Mouse (Mus musculus) C2C12 (cell line): Measurements from ENCODE around the gene Lrba. TPM values are rescaled to one million over a fixed set of nuclear protein-coding genes. Genes with fewer than 3 reads are reported as not detected.

ENCODE experiments used
- H3K27me3 ChIP-seq: one replicate; pipeline ENCODE4 v1.6.1; 2011; ENCODE audit not compliant: control insufficient read depth, insufficient read depth, insufficient read length
- H3K36me3 ChIP-seq: one replicate; pipeline ENCODE4 v1.6.1; 2011; ENCODE audit not compliant: control insufficient read depth, insufficient read depth
- H3K4me3 ChIP-seq: one replicate; pipeline ENCODE4 v1.5.1; 2011; ENCODE audit warnings: mild to moderate bottlenecking, control low read depth; ENCODE audit not compliant: poor library complexity, insufficient read depth, severe bottlenecking
- H3K79me2 ChIP-seq: one replicate; pipeline ENCODE4 v1.6.1; 2011; ENCODE audit not compliant: control insufficient read depth, insufficient read depth
- H3K79me3 ChIP-seq: one replicate; pipeline ENCODE4 v1.6.1; 2011; ENCODE audit warnings: low read depth, control low read depth
- H3ac ChIP-seq: one replicate; pipeline ENCODE3; 2011; ENCODE audit warnings: low read depth; ENCODE audit not compliant: control insufficient read depth, insufficient read length
- CEBPB ChIP-seq: IDR thresholded peaks from one replicate; pipeline ENCODE4 v1.6.1; 2011; ENCODE audit warnings: low read depth, mild to moderate bottlenecking, control low read depth, moderate library complexity
- CTCF ChIP-seq: IDR thresholded peaks from one replicate; pipeline ENCODE4 v1.5.1; 2011; ENCODE audit not compliant: control insufficient read depth, insufficient read depth, insufficient read length
- FOSL1 ChIP-seq: IDR thresholded peaks from one replicate; pipeline ENCODE4 v1.8.0; 2011; ENCODE audit warnings: mild to moderate bottlenecking, low read length; ENCODE audit not compliant: poor library complexity, insufficient read depth, severe bottlenecking
- MAX ChIP-seq: IDR thresholded peaks from one replicate; pipeline ENCODE4 v1.6.1; 2011; ENCODE audit warnings: mild to moderate bottlenecking, control low read depth
- MYOD1 ChIP-seq: IDR thresholded peaks from one replicate; pipeline ENCODE4 v1.6.1; 2011; ENCODE audit warnings: low read depth; ENCODE audit not compliant: control insufficient read depth, insufficient read length
- MYOG ChIP-seq: IDR thresholded peaks from one replicate; pipeline ENCODE4 v1.6.1; 2011; ENCODE audit not compliant: control insufficient read depth, insufficient read length; ENCODE audit errors: extremely low read depth
- USF1 ChIP-seq: IDR thresholded peaks from one replicate; pipeline ENCODE4 v1.6.1; 2011; ENCODE audit warnings: low read depth, mild to moderate bottlenecking, control low read depth, moderate library complexity
- polyA plus RNA-seq: library from polyadenylated mRNA; unstranded; fragments of >200 nt; fragmentation: generic; extraction: Trizol; gene quantifications from one replicate; pipeline ENCODE4 v1.2.1, GENCODE M21; 2012; ENCODE audit warnings: missing spikeins

Gene Lrba
- polyA plus RNA-seq, 1 experiment, result 2.6 TPM

GRCm38 (mm10) chr3:86709472-86709871 is 485.0 kb downstream of the Lrba start:
- TF ChIP-seq CTCF, result no peak
- no peak for TF ChIP-seq MYOD1
- no peak for TF ChIP-seq FOSL1
- TF ChIP-seq CEBPB, result no peak
- no peak for TF ChIP-seq USF1
- TF ChIP-seq MYOG, result no peak
- no peak for TF ChIP-seq MAX
- Histone ChIP-seq H3K79me2 (no peaks in the 10 kb centered on the region), H3K4me3 (no peak overlapping the region), H3K79me3 (no peaks in the 10 kb centered on the region), H3ac (no peak overlapping the region), H3K36me3 (no peaks in the 10 kb centered on the region), H3K27me3 (no peaks in the 10 kb centered on the region)

GRCm38 (mm10) chr3:86711530-86711929 is 487.1 kb downstream of the Lrba start:
- Histone ChIP-seq H3K79me3 (no peaks in the 10 kb centered on the region), H3K79me2 (no peaks in the 10 kb centered on the region), H3ac (no peak overlapping the region), H3K27me3 (no peaks in the 10 kb centered on the region), H3K4me3 (no peak overlapping the region), H3K36me3 (no peaks in the 10 kb centered on the region)
- TF ChIP-seq MAX, result no peak
- TF ChIP-seq MYOD1, result no peak
- no peak for TF ChIP-seq MYOG

GRCm38 (mm10) chr3:86712758-86713157 is 488.3 kb downstream of the Lrba start:
- Histone ChIP-seq H3ac (no peak overlapping the region), H3K79me2 (no peaks in the 10 kb centered on the region), H3K79me3 (no peaks in the 10 kb centered on the region), H3K4me3 (no peak overlapping the region), H3K36me3 (no peaks in the 10 kb centered on the region), H3K27me3 (no peaks in the 10 kb centered on the region)
- TF ChIP-seq MYOD1 (no peak), MYOG (no peak), USF1 (no peak), CTCF (no peak), FOSL1 (no peak)

GRCm38 (mm10) chr3:86714446-86714845 is 490.0 kb downstream of the Lrba start:
- Histone ChIP-seq H3K27me3 (no peaks in the 10 kb centered on the region), H3ac (no peak overlapping the region)
- TF ChIP-seq MYOD1 (no peak), USF1 (no peak), CTCF (no peak), MYOG (no peak), FOSL1 (no peak), CEBPB (no peak), MAX (no peak)

GRCm38 (mm10) chr3:86723415-86724298 is 499.2 kb downstream of the Lrba start:
- TF ChIP-seq CTCF (no peak), MAX (no peak), MYOD1 (no peak), FOSL1 (no peak), MYOG (no peak), CEBPB (no peak), USF1 (no peak)
- H3ac ChIP-seq, result no peak overlapping the region
- no peaks in the 10 kb centered on the region for H3K27me3 ChIP-seq
- H3K79me3 ChIP-seq, result no peaks in the 10 kb centered on the region
- H3K4me3 ChIP-seq, result no peak overlapping the region
- H3K79me2 ChIP-seq, result no peaks in the 10 kb centered on the region
- H3K36me3 ChIP-seq, result no peaks in the 10 kb centered on the region

More at GRCm38 (mm10) chr3:86714446-86714845, 490.0 kb downstream of the Lrba start:
- H3K79me3 ChIP-seq, result no peaks in the 10 kb centered on the region
- H3K36me3 ChIP-seq, result no peaks in the 10 kb centered on the region
- H3K4me3 ChIP-seq, result no peak overlapping the region
- no peaks in the 10 kb centered on the region for H3K79me2 ChIP-seq

- Histone ChIP-seq H3K4me3 (no peak overlapping the region), H3K27me3 (no peaks in the 10 kb centered on the region), H3K79me2 (no peaks in the 10 kb centered on the region), H3K79me3 (no peaks in the 10 kb centered on the region), H3ac (no peak overlapping the region), H3K36me3 (no peaks in the 10 kb centered on the region)
- TF ChIP-seq USF1 (no peak), CTCF (no peak), FOSL1 (no peak), MYOG (no peak), MAX (no peak), MYOD1 (no peak), CEBPB (no peak)
These were observed 500.6 kb downstream of the Lrba start for GRCm38 (mm10) chr3:86725113-86725512.
